Mouse (Mus musculus) kidney, postnatal 25 days (tissue): ENCODE measurements at regions not wholly inside any gene's neighbourhood (a gene's known extent, or its start where the extent isn't known, plus 50 kb on each side); places are given as distances from the start of the nearest gene placed in this dataset.

Experiments
- DNase-seq, 2 experiments: peaks; one replicate each; pipeline ENCODE4 v3.0.0; 2021; ENCODE audit warnings: mixed read lengths in 2 of 2

GRCm38 (mm10) chr13:111940796-111941513, 132.2 kb upstream of the Map3k1 start:
- DNase-seq, result no peak

DNA sequence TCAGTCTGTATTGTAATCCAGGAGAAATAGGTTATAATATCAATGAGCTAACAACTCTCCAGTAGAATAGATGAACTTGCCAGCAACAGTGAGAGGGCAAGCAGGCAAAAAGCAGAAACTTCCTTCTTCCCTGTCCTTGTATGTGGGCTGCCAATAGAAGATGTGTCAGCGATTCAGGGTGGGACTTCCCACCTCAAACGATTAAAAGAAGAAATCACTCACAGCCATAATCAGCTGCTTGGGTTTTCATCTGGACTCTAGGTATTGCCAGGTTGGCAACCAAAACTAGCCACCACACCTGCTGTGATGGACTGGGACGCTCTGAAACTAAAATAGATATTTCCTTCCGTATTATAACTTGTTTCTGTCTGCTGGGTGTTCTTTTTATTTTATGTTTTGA, 133.2 kb upstream of the Map3k1 start:
- DNase-seq, result no peak

DNA sequence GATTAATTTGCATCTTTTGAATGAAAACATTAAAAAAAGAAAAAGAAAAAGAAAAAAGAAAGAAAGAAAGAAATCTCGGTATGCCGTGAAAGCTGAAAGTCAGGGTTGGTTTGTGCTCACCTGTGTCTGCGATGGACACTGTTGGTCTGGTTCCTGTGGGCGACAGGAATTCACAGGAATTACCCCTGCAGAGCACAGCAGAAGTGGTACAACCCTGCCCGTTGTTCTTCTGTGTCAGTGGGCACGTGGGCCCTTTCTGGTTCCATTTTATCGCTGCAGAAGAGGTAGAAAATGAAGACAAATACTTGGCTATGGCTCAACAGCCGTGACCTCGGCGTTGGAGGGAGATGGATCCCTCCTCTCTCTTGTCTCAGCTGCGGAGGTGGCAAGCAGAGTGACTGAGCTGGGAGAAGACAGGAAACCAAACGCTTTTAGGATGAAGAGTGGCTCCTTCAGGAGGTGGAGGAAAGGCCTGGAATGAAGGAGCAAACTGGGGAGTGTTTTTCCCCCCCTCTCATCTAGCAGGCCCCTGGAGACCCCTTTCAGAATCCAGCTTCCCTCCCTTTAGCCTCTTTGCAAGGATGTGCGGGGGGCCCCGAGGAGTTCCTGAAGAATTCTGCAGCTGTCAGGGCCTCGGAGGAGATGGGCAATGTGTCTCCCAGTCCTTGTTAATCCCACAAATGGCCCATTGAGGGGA, 134.7 kb upstream of the Map3k1 start:
- no peak for DNase-seq

DNA sequence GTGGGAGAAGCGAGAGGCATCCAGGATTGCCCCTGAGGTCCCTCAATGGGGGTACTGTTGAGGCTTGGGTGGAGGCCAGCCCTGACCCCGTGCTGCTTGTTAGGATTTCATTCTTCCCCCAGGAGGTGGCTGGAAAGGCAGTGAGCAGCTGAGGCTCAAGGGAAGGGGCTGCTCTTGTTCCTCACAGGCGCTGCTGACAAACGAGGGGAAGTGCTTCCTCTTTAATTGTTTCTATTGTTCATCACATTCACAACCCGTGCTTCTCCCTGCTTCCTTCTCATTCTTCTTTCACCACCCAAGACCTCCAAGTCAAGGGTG, 135.3 kb upstream of the Map3k1 start:
- DNase-seq, result no peak

DNA sequence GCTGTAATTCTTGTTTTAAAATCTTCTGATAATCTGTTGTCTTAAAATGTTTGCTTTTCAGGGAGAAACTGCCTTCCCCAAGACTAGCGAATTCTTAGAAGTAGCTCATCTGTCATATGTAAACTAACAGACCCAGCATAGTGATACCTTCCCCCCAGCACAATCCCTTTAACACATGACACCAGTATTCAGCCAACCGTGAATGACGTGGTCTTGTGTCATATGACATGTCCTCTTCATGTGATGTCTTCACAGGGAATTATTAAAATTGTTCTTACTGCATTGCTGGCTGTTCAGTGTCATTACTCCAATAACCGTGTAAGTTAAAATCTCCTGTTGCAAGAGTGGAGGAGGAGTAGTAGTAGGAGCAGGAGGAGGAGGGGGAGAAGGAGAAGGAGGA, 137.5 kb upstream of the Map3k1 start:
- DNase-seq, result no peak

DNA sequence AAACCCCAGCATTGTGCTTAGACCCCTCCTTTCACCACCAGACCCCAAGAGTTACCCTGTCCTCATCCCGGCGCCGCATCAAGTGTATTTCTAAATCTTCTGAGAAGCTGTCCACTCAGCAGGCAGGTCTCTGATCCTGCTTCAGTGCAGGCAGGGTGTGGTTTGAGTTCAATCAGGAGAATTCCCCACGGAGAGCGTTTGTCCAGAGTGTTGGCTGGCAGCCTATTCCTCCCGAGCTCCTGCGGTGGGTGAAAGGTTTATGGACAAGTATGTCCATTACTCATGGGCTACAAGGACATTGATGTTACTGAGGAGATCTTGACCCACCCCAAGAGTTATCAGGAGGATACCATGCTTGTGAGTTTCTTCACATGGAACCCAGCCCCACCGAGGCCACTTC, 138.0 kb upstream of the Map3k1 start:
- DNase-seq, result peak in 1 of 2 experiments; percentile 56

DNA sequence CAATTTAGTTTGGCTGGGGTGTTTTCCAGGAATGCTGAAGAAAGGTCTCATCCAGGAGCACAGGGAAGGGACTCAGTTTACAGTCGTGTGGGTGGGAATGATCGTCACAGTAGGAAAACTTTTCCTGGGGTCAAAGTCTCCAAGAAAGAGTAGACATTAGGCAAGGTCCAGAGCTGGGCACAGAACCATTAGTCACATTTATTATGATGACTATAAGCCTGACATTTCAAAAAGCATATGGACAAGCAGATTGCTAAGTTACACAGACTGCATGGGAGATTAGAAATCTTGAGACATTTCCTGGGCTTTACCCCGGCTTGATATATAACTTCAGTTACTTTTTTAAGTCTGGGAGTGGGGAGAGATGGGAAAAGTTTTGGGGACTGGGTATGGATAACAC, 139.6 kb upstream of the Map3k1 start:
- DNase-seq, result no peak

GRCm38 (mm10) chr13:111950042-111950441, 141.2 kb upstream of the Map3k1 start:
- DNase-seq, result no peak

- no peak for DNase-seq
Observed at GRCm38 (mm10) chr13:111953860-111954519, 145.2 kb upstream of the Map3k1 start.

- DNase-seq, result peak; percentile 62 to 79
Observed at GRCm38 (mm10) chr13:111954520-111954884, 145.7 kb upstream of the Map3k1 start.

- no peak for DNase-seq
Observed at GRCm38 (mm10) chr13:111957118-111957517, 148.3 kb upstream of the Map3k1 start.

- no peak for DNase-seq
Observed at GRCm38 (mm10) chr13:111957674-111958273, 149.0 kb upstream of the Map3k1 start.

- peak in 1 of 2 experiments; percentile 47 for DNase-seq
Observed at GRCm38 (mm10) chr13:111958421-111958820, 149.6 kb upstream of the Map3k1 start.

GRCm38 (mm10) chr13:111960036-111960435, 151.2 kb upstream of the Map3k1 start:
- no peak for DNase-seq

- peak in 1 of 2 experiments; percentile 67 for DNase-seq
Observed at GRCm38 (mm10) chr13:111961423-111961822, 152.6 kb upstream of the Map3k1 start.

GRCm38 (mm10) chr13:111962155-111962554, 153.4 kb upstream of the Map3k1 start:
- no peak for DNase-seq

DNA sequence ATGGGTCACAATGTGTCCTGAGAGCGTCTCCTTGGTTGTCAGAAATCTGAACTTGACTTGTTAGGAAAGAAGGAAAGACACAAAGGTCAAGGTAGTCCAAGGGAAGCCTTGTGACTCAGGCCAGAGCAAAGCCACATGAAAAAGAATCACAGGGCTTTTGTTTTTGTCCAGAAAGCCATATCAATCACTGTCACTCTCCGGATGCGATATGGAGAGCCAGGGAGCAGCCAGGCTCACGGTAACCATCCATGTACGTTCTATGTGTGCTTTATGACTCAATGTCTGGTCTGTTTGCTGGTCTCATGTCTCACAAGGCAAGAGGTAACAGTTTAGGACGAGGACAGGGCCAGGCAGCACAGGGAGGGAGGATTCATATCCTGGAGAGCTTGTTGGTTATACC, 157.3 kb upstream of the Map3k1 start:
- no peak for DNase-seq

GRCm38 (mm10) chr13:111966627-111967026, 157.8 kb upstream of the Map3k1 start:
- DNase-seq, result no peak

- no peak for DNase-seq
Observed at GRCm38 (mm10) chr13:111968197-111968596, 159.4 kb upstream of the Map3k1 start.

- no peak for DNase-seq
Observed at GRCm38 (mm10) chr13:111974282-111974681, 165.5 kb upstream of the Map3k1 start.

DNA sequence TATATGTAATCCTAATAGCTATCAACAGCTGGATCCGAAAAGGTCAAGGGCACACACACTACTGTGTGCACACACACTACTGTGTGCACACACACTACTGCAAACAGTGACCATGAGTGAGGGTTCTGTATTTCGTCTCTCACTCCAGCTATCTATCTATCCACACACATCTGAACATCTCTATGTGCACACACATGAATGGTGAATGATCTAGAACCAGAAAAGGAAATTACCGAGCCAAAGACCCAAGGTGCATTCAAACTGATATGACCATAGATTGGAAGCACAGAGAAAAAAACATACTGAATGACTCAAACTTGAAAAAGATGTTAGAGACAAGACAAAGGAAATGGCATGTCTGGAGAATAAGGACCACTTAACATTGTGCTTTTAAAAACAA, 166.8 kb upstream of the Map3k1 start:
- no peak for DNase-seq

DNA sequence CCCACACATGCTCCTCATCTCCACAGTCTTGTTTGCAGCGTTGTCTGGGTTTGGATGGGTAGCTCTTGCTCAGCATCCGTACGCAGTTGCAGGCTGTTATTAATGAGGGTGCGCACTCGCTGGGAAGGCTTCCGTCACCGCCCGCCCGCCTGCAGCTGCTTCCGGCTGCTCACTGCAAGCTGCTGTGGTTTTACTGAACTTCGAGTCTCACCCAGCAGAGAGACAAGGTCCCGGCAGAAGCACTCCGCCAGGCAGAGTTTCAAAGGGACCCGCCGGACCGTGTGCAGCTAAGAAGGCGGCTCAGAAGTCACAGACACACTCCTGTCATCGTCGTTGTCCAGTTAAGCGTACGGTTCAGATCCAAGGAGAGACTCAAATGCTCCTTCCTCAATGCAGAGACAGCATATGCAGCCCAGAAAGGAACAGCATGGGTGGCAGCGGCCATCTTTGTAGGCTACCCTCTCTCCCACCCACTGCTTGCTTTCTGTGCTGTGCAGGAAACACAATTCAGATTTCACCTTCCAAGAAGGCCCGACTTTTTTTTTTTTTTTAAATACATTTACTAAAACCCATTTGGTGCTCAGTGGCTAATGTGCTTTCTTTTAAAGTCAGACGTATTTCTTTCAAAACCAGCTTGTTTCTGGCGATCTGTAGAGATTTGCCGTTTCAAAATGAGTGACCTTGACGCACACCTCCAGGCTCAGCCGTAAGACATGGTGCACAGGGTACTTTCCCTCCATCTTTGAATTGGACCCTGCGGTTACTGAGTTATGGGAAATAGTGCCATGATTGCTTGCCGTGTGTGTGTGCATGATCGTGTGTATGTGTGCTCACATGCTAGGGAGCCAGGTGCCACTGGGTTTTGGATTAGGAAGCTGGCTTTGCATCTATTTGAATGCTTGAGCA, 169.2 kb upstream of the Map3k1 start:
- DNase-seq, result no peak

DNA sequence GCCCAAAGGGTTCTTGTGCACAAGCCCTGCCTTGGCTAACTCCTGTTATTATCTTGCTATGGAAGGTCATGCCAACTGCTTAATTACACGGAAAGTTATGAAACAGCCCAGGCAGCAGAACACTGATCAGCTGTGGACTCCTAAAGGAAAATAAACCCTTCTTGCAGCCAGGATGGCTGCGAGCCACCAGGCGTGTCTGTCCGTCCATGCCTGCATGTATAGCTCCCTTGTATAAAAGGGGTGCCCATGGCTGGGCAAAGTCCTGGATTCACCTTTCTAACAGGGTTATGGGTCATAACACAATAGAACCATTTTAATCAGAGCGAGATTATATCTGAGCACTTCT, 169.9 kb upstream of the Map3k1 start:
- peak in 1 of 2 experiments; percentile 56 for DNase-seq
